Mouse (Mus musculus): ENCODE measurements around the gene Zbtb42.

The Zbtb42 gene

GRCm38 (mm10) chr12:112661327-112661605 lies 17.4 kb upstream of the Zbtb42 start:
- in situ Hi-C loops (cut with MseI, MboI): loop anchor here (5.0 kb wide), 2 partner anchors 46 to 56 kb away; no protein-coding TSS in a partner anchor

- in situ Hi-C loops (cut with MseI, MboI): loop anchor here (5.0 kb wide), 2 partner anchors 45 to 55 kb away; no protein-coding TSS in a partner anchor
These were observed 16.8 kb upstream of the Zbtb42 start for GRCm38 (mm10) chr12:112661851-112662250.

GRCm38 (mm10) chr12:112663303-112663702 lies 15.3 kb upstream of the Zbtb42 start:
- in situ Hi-C loops (cut with MseI, MboI): loop anchor here (5.0 kb wide), 2 partner anchors 44 to 54 kb away; no protein-coding TSS in a partner anchor

GRCm38 (mm10) chr12:112663716-112664115 lies 14.9 kb upstream of the Zbtb42 start:
- in situ Hi-C loops (cut with MseI, MboI): loop anchor here (5.0 kb wide), 2 partner anchors 44 to 54 kb away; no protein-coding TSS in a partner anchor

GRCm38 (mm10) chr12:112664124-112664523 lies 14.5 kb upstream of the Zbtb42 start:
- in situ Hi-C loops (cut with MseI, MboI): loop anchor here (5.0 kb wide), 2 partner anchors 43 to 53 kb away; no protein-coding TSS in a partner anchor

DNA sequence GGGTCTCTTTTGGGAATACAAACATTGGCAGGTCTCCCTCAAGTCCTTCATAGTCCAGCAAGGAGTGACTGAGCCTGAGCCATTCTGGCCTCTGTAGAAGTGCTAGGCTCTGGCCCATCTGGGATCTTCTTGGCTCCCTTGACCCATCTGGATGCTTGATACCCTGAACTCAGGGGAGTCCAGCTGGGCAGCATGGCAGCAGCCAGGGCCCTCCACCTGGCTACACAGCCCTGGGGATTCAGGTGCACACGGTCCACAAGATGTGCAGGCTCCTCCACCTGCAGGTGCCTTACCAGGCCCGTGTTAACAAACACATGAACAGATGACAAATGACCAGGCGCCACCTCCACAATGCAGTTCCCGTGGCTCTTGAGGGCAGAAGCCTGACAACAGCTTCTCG lies 14.0 kb upstream of the Zbtb42 start:
- in situ Hi-C loops (cut with MseI, MboI): loop anchor here (5.0 kb wide), 2 partner anchors 43 to 53 kb away; no protein-coding TSS in a partner anchor

GRCm38 (mm10) chr12:112665445-112665844 lies 13.2 kb upstream of the Zbtb42 start:
- in situ Hi-C loops (cut with MseI, MboI): no loop called here

GRCm38 (mm10) chr12:112665881-112666544 lies 12.6 kb upstream of the Zbtb42 start:
- in situ Hi-C loops (cut with MseI, MboI): no loop called here

GRCm38 (mm10) chr12:112667619-112668297 lies 10.9 kb upstream of the Zbtb42 start:
- in situ Hi-C loops (cut with MseI, MboI): no loop called here

DNA sequence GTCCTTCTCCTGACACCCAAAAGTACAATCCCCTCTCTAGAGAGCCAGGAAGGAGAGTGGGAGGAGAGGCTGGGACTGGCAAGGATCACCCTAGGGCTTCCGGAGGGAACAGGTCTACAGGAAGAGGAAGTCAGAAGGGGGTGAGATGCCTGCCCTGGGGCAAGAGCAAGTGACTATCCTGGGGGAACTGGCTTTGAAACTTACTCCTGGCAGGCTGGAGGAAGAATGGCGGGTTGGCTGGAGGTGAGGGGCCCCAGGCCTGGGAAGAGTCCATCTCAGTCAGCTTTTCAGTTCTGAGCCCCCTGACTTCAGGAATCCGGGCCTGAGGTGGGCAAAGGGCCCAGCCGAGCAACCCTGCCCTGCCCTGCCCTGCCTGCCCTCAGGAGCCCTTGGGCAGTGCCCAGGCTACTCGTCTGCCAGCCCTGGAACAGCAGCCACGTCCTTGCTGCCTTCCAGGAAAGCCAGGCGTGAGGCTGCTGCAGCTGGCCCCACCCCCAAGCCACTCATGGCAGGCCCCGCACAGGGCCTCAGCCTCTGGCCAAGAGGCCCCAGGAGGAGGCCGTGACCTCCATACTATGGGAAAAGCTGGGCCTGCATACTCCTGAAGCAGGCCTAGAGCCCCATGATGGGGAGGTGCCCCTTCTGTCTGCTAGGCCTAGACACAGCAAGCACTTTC lies 7.8 kb upstream of the Zbtb42 start:
- in situ Hi-C loops (cut with MseI, MboI): no loop called here

DNA sequence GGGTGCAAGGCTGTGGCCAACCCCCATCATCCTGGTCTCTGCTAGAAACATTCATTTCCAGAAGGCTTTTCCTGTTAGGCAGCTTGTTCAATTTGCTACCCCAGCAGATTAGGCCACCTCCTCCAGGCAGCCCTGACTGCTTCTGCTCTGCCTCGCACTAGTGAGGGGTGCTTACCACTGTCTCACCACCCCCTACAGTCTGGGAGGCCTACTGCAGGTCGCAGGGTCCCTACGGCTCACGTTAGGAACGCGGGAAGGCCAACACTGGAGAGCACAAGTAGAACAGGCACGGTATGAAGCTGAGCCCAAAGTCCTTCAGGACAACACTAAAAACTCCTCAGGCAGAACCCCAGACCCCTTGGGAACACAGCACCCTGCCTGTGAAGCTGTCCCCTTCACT lies 6.7 kb upstream of the Zbtb42 start:
- in situ Hi-C loops (cut with MseI, MboI): no loop called here

DNA sequence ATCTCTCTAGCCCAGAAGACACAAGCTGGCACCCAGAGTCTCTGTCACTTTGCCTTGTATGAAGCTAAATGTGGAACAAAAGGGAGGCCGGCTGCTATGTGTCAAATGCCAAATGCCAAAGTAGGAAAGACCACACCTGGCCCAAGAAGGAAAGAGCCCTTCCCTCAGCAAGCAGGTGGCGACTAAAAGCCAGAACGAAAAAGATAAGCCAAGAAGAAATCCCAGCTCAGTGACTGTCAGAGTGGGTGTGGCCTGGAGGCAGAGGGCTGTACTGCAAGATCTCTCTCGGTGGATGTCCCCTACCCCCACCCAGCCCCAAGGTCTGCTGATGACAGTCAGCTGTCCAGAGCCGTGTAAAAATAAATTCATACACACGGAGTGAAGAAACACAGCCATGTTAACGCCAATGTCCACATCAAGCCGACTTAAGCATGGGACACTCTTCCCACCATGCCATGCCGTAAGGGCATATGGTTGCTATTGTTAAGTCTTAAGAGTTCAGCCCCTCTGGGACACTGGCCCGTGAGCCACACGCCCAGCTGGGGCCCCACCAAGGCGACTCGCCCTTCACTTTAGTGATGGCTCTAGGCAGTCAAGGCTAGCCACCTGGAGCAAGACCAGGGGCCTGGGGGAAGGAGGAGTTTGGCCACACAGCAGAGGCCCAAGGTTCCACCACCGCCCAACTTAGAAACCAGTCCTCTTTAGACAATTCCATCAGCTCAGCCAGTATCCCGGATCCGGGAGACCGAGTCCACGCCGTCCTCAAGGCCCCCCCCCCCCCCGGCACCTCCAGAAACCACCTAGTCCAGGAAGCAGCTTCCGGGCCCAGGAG lies 5.7 kb upstream of the Zbtb42 start:
- in situ Hi-C loops (cut with MseI, MboI): no loop called here

DNA sequence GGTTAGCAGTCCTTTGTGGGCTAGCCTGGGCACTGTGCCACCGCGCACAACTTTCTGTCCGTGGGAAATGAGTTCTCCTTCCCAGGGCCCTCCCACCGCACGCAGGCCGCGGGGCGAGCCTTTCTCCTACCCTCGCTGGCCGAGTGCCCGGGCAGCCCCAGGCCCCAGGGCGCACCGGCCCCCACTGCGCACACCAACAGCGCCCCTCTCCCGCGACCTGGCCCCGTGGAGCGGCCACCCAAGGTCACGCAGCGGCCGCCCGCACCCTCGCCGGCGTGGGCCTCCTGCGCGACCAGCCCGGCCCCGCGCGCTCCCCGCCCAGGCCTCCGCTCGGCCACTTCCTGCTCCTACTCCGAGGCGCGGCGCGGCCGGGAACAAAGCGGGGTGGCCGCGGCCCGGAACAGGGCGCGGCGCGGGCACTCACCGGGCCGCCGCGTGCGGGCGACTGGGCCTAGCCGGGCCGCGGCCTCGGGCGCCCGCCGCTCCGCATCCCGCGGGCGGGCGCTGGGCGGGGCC lies 5.0 kb upstream of the Zbtb42 start:
- in situ Hi-C loops (cut with MseI, MboI): no loop called here

GRCm38 (mm10) chr12:112674132-112675011 lies 4.3 kb upstream of the Zbtb42 start, which contains the start of gene Akt1:
Gene Akt1 (minus strand): TSS chr12:112674884.
- in situ Hi-C loops (cut with MseI, MboI): no loop called here

- in situ Hi-C loops (cut with MseI, MboI): no loop called here
These were observed 3.2 kb upstream of the Zbtb42 start for GRCm38 (mm10) chr12:112675245-112676035.

- in situ Hi-C loops (cut with MseI, MboI): no loop called here
These were observed 1.6 kb upstream of the Zbtb42 start for GRCm38 (mm10) chr12:112677076-112677475.

DNA sequence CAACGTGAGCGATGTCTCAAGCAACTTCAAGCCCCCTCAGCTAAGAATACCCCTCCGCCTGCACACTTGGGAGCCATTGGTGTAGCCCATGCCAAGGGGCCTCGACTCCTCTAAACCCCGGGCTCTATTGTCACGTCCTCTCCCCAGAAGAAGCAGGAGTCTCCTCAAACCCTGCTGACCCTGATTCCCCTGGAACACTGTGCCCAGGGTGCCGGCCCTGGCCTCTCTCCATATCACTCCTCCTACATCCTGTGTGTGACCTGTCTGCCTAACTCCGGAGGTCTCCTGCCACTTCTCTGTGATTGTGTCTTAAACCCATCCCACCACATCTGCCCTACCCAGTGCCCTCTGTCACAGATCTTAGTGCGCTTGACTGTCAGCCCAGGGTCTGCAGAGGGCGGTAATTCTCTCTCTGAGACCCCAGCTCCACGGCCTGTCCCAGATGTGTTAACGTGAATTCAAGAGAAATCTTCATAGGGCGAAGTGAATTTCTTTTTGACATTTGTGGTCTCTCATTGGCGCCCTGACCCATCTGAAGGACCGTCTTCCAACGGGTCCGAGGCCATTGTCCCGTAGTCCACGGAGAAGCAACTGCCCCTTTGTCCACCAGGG lies 579 bp upstream of the Zbtb42 start:
- in situ Hi-C loops (cut with MseI, MboI): no loop called here

DNA sequence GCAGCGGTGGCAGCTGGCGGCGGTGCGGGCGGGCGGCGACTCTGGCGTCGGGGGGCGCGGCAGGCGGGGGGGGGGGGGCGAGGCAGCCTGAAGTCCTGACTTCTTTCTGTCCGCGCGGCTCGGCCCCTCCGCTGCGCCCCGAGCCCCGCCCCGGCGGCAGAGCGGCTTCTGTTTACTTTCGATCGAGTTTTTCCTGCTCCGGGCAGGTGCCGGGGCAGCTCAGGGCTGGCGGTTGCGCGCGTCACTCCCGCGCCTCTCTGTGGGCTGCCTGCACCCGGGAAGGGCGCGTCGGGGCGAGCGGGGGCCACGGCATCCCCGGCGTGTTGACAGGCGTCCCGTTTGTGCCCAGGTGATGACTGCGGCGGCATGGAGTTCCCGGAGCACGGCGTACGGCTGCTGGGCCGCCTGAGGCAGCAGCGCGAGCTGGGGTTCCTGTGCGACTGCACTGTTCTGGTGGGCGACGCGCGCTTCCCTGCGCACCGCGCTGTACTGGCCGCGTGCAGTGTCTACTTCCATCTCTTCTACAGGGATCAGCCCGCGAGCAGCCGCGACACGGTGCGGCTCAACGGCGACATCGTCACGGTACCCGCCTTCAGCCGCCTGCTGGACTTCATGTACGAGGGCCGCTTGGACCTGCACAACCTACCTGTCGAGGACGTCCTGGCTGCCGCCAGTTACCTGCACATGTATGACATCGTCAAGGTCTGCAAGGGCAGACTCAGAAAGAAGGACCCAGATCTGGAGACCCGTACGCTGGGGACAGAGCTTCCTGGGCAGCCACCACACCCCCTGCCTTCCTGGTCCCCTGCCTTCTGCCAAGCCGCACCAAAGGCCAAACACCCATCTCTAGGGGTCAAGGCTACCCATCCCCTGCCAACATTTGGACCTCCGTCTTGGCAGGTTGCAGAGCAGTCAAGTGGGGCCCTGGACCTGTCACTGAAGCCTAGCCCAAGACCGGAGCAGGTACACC lies 684 bp downstream of the Zbtb42 start:
- in situ Hi-C loops (cut with MseI, MboI): no loop called here
